Mouse (Mus musculus): Measurements from ENCODE around the gene Noa1. TPM values are rescaled to one million over a fixed set of nuclear protein-coding genes. Genes with fewer than 3 reads are reported as not detected.

Noa1 gene
- polyA plus RNA-seq (2012; rRNA removed) (19.2 and 19.6 TPM in 2 replicates), polyA plus RNA-seq (2014; fragmentation: Nextera tagmentation; extraction: Ambion mirVana) (23.7 and 25.9 TPM in 2 replicates)

DNA sequence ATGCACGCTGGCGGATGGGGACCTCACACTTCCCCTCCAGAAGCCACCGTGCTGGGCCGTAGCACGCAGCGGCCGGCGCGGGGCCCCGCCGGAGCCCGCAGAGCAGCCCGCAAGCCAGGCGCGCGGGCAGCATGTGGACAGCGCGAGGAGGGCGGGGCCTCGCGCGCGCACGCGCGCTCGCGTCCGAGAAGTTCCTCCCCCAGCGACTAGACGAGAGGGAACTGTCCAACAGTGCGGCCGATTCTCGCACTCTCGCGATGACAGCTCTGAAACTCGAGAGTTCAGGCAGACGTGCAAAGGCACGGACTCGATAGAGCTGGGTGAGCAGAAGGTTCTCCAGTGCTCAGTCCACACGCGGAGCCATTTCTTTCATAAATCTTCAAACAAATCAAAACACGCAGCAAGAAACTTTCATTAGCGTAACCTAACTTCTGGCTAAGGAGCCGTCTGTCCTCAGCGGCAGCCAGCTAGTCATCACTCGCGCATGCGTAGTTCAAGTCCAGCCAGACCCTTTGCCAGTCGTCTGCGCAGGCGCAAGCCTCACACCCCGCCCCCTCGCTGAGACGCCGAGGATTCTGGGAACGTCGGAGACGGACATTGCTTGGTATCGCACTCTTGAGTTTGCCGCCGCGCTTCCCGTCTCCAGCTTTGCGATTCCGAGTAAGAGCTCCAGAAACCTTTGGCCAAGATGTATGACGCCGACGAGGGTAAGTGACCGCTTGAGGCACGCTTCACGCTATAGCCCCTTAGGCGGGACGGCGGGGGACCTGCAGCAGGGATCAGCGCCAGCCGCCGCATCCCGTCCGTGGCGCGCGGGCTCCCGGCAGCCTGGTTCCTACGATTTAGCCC, at the start of gene Noa1, which contains the start of gene Polr2b:
Noa1 (minus strand) TSS at position 161 of the 849 bp plus-strand sequence.
Polr2b (plus strand) TSS at position 224 of the 849 bp plus-strand sequence.
- peak; percentile 98 for DNase-seq (ENCODE audit: low spot score)
- Histone ChIP-seq H3K4me2 (replicated peaks; ENCODE audit: low read depth, low read length, severe bottlenecking) (peak within 1 kb of the TSS; percentile 99), H3K4me3 (replicated peaks; ENCODE audit: low read length) (peak within 1 kb of the TSS; percentile 87), H3K9ac (ENCODE audit: low read depth, low read length, severe bottlenecking) (peak within 1 kb of the TSS; percentile 84), H3K27me3 (ENCODE audit: control insufficient read depth, insufficient read depth, low read length) (no peaks in the 10 kb centered on the region), H3K9me3 (ENCODE audit: control insufficient read depth, low read length) (no peaks in the 10 kb centered on the region), H3K36me3 (ENCODE audit: control insufficient read depth, insufficient read depth, low read length) (peaks cover 36% of the 10 kb centered on the region), H3K27ac (replicated peaks; ENCODE audit: low read depth, low read length) (peak within 1 kb of the TSS; percentile 76), H3K4me1 (ENCODE audit: control insufficient read depth, insufficient read depth, low read length) (peaks cover 23% of the 10 kb centered on the region)
- peak; percentile 61; the same call in 1 of the 2 replicates for TF ChIP-seq POLR2A (IDR thresholded peaks at IDR 0.05; ENCODE audit: borderline replicate concordance, extremely low read depth, insufficient read depth, insufficient read length)
- peak; percentile 96 for ATAC-seq (ENCODE audit: low FRiP score, low read depth)
- under 1% methylated on average over 84 of the region's 85 CpGs for WGBS

DNA sequence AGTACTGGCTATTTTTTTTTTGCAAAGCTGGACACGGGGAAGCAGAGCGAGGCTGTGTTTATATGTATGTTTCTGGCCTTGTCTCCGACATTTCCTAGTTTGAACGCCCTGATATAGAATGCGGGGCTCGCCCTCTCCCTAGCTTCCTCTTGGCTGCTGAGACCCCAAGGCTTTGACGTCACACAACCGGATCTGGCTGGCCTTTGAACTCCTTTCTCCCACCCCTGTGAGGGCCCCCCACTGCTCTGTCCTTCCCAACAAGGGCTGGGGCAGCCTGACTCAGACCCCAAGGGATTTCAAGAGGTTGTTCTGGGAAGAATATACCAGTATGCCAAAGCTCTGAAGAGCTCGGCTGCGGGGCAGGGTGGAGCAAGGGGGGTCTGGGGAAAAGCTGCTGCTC, 48.5 kb upstream of the Noa1 start:
- H3K27me3 ChIP-seq (ENCODE audit: control insufficient read depth, insufficient read depth, low read length) = no peaks in the 10 kb centered on the region
- ATAC-seq (ENCODE audit: low FRiP score, low read depth) = peak; percentile 31; the same call in 1 of the 2 replicates
- H3K36me3 ChIP-seq (ENCODE audit: control insufficient read depth, insufficient read depth, low read length) = no peaks in the 10 kb centered on the region
- H3K27ac ChIP-seq (replicated peaks; ENCODE audit: low read depth, low read length) = peak overlapping the region; percentile 48
- H3K4me1 ChIP-seq (ENCODE audit: control insufficient read depth, insufficient read depth, low read length) = peaks cover 31% of the 10 kb centered on the region
- H3K9me3 ChIP-seq (ENCODE audit: control insufficient read depth, low read length) = no peaks in the 10 kb centered on the region
- peak overlapping the region; percentile 45 for H3K9ac ChIP-seq (ENCODE audit: low read depth, low read length, severe bottlenecking)
- H3K4me3 ChIP-seq (replicated peaks; ENCODE audit: low read length) = peak overlapping the region; percentile 28
- no peak for TF ChIP-seq POLR2A (IDR thresholded peaks at IDR 0.05; ENCODE audit: borderline replicate concordance, extremely low read depth, insufficient read depth, insufficient read length)
- 4% methylated on average over 10 of the region's 10 CpGs for WGBS
- DNase-seq (ENCODE audit: low spot score) = peak; percentile 74
- H3K4me2 ChIP-seq (replicated peaks; ENCODE audit: low read depth, low read length, severe bottlenecking) = peak overlapping the region; percentile 56

DNA sequence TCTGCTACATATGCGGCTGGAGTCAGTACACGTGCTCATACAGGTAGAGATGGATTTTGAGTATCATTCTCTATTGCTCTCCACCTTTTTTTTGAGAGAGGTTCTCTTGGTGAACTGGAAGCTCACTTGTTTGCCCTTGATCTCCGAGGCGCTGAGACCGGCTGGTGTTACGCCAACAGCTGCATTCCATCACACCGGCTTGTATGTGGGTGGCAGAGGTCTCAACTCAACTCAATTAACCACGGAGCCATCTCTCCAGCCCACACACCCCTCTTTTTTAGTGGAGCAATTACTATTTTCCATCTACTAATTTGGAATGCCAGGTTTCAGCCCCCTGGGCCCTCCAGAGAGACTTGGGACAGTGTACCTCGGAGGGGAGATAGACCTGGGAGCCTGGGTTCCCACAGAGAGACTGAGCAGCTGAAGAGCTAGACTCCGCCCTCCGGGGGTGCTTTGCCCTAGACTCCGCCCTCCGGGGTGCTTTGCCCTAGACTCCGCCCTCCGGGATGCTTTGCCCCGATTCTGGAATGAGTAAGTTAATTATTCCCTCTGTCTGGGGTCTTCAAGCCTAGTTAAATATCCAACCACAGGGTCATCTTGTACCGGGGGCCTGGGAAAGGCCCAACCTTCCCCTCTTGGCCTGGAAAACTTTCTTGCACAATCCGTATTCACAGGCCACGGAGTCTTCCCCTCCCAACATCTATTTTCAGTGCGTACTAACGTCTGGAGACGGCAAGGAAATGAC, 47.7 kb upstream of the Noa1 start:
- Histone ChIP-seq H3K4me3 (replicated peaks; ENCODE audit: low read length) (peak overlapping the region; percentile 28), H3K27me3 (ENCODE audit: control insufficient read depth, insufficient read depth, low read length) (no peaks in the 10 kb centered on the region), H3K4me2 (replicated peaks; ENCODE audit: low read depth, low read length, severe bottlenecking) (peak overlapping the region; percentile 56), H3K9ac (ENCODE audit: low read depth, low read length, severe bottlenecking) (peak overlapping the region; percentile 45), H3K36me3 (ENCODE audit: control insufficient read depth, insufficient read depth, low read length) (no peaks in the 10 kb centered on the region), H3K4me1 (ENCODE audit: control insufficient read depth, insufficient read depth, low read length) (peaks cover 31% of the 10 kb centered on the region), H3K9me3 (ENCODE audit: control insufficient read depth, low read length) (no peaks in the 10 kb centered on the region), H3K27ac (replicated peaks; ENCODE audit: low read depth, low read length) (peak overlapping the region; percentile 48; the same call in 1 of the 2 replicates)
- DNase-seq (ENCODE audit: low spot score) = peak; percentile 72
- no peak for TF ChIP-seq POLR2A (IDR thresholded peaks at IDR 0.05; ENCODE audit: borderline replicate concordance, extremely low read depth, insufficient read depth, insufficient read length)
- ATAC-seq (ENCODE audit: low FRiP score, low read depth) = peak; percentile 63; the same call in 1 of the 2 replicates
- WGBS = 18% methylated on average over 22 of the region's 22 CpGs

DNA sequence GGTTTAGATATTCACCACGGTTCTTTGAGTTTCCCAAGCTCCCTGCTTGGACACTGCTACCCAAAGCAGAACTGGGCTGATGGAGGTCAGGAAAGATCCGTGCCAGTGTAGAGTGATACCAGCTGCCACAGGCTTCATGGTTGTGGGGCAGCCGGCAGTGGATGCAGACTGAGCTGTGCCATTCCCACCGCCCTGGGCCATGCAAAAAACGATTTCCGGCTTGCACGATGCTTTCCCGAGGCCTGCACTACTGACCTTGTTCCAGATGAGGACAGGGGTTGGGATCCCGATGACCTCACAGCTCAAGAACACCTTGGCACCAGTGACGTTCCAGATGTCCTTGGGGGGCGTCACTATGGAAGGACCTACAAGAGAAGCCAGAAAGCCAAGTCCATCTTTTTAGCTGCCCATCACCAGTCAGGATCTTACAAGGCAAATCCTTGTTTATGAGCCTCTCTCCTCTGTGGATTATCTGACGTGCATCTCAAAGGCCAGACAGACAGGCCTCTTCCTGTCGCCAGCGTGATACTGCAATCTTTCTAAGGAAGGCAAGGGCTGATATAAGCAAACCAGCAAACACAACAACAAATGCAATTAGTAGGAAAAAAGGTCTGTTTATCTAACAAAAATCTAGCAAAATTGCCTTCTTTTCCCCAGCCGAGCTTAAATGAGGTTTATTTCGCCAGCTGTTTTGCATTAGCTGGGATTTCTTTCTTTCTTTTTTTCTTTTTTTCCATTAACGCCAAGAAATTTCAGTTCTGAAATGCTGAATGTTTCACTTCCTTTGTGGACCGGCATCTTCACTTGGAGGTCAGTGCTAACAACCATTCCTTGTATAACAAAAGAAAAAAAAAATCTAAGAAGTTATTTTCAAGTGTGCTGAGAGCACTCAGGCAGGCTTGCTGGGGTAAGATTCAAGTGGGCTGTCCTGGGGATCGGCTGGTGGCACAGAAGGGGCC, 45.7 kb upstream of the Noa1 start:
- Histone ChIP-seq H3K4me1 (ENCODE audit: control insufficient read depth, insufficient read depth, low read length) (peaks cover 31% of the 10 kb centered on the region), H3K9ac (ENCODE audit: low read depth, low read length, severe bottlenecking) (no peak overlapping the region), H3K27me3 (ENCODE audit: control insufficient read depth, insufficient read depth, low read length) (no peaks in the 10 kb centered on the region), H3K9me3 (ENCODE audit: control insufficient read depth, low read length) (no peaks in the 10 kb centered on the region), H3K4me3 (replicated peaks; ENCODE audit: low read length) (no peak overlapping the region), H3K27ac (replicated peaks; ENCODE audit: low read depth, low read length) (no peak overlapping the region; the same call in 1 of the 2 replicates), H3K36me3 (ENCODE audit: control insufficient read depth, insufficient read depth, low read length) (no peaks in the 10 kb centered on the region; the same call in 1 of the 2 replicates), H3K4me2 (replicated peaks; ENCODE audit: low read depth, low read length, severe bottlenecking) (no peak overlapping the region)
- 45% methylated on average over 19 of the region's 19 CpGs for WGBS
- no peak for DNase-seq (ENCODE audit: low spot score)
- TF ChIP-seq POLR2A (IDR thresholded peaks at IDR 0.05; ENCODE audit: borderline replicate concordance, extremely low read depth, insufficient read depth, insufficient read length) = no peak
- ATAC-seq (ENCODE audit: low FRiP score, low read depth) = no peak
